Mouse (Mus musculus) embryonic facial prominence, embryonic 14.5 days (tissue): ENCODE measurements around the gene Gm17657. TPM values are rescaled to one million over a fixed set of nuclear protein-coding genes. Genes with fewer than 3 reads are reported as not detected.

ENCODE experiments used
- ATAC-seq: fragments of 200-750 bp; cut with Nextera tagmentation; 2 replicates; pipeline ENCODE4 v1.8.0; 2017; ENCODE audit warnings: low read depth, moderate number of reproducible peaks, moderate TSS enrichment
- DNase-seq: peaks from one replicate; pipeline ENCODE4 v3.0.0-alpha.2; 2015; ENCODE audit warnings: low spot score
- H3K27ac ChIP-seq: fragments of 300-500 bp; sonication (generic); replicated peaks from 2 replicates; pipeline ENCODE4 v1.5.1; 2014; ENCODE audit warnings: low read depth, mild to moderate bottlenecking, low read length, moderate library complexity
- H3K27me3 ChIP-seq: fragments of 300-500 bp; sonication (generic); replicated peaks from 2 replicates; pipeline ENCODE4 v1.6.1; 2014; ENCODE audit warnings: low read length; ENCODE audit not compliant: control insufficient read depth, insufficient read depth
- H3K36me3 ChIP-seq: fragments of 300-500 bp; sonication (generic); 2 replicates; pipeline ENCODE4 v1.6.1; 2014; ENCODE audit warnings: low read length, mixed read lengths; ENCODE audit not compliant: control insufficient read depth, insufficient read depth
- H3K4me1 ChIP-seq: fragments of 300-500 bp; sonication (generic); 2 replicates; pipeline ENCODE4 v1.6.1; 2014; ENCODE audit warnings: antibody characterized with exemption, low read length; ENCODE audit not compliant: control insufficient read depth, insufficient read depth
- H3K4me2 ChIP-seq: fragments of 300-500 bp; sonication (generic); 2 replicates; pipeline ENCODE4 v1.6.1; 2014; ENCODE audit warnings: low read depth, mild to moderate bottlenecking, low read length, moderate library complexity, mixed read lengths
- H3K4me3 ChIP-seq: fragments of 300-500 bp; sonication (generic); 2 replicates; pipeline ENCODE4 v1.5.1; 2014; ENCODE audit warnings: low read depth, mild to moderate bottlenecking, low read length
- H3K9ac ChIP-seq: fragments of 300-500 bp; sonication (generic); 2 replicates; pipeline ENCODE4 v1.6.1; 2014; ENCODE audit warnings: low read depth, mild to moderate bottlenecking, low read length, moderate library complexity, mixed read lengths
- H3K9me3 ChIP-seq: fragments of 300-500 bp; sonication (generic); 2 replicates; pipeline ENCODE4 v1.6.1; 2016; ENCODE audit warnings: low read length; ENCODE audit not compliant: control insufficient read depth
- WGBS: fragments of 180-500 bp; shearing (Covaris S2); extraction: QIAGEN DNeasy Blood & Tissue Kit; methylation state at CpG from one replicate; pipeline ENCODE4 v1.1.7; 2014; 5-methylcytosine and 5-hydroxymethylcytosine counted together
- microRNA-seq: library from miRNA; unstranded; fragments of <30 nt; microRNA quantifications from one replicate; pipeline ENCODE4, GENCODE M21; 2016; ENCODE audit warnings: borderline number of aligned reads
- polyA plus RNA-seq: library from polyadenylated mRNA; unstranded; fragments of >200 nt; fragmentation: Nextera tagmentation; extraction: Ambion mirVana; gene quantifications from 2 replicates; pipeline ENCODE4 v1.2.1, GENCODE M21; 2014

The Gm17657 gene
- polyA plus RNA-seq, 1 experiment from 2014 or later, result not detected

DNA sequence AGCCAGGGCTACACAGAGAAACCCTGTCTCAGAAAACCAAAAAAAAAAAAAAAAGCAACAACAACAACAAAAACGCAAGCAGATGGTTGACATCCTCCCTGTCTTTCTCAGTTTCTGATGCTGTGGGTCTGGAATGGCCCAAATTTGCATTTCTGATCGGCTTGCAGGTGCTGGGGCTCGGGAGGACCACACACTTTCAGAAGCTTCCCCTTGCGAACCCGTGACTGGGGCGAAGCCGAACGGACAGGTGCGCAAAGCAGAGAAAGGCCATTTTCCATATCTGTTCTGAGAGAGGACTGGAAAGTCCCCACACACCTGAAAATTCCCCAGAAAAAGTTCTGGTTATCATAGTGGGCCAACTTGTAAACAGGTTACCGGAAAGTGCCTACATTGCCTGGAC lies 72.1 kb downstream of the Gm17657 start:
- Histone ChIP-seq H3K27me3 (no peaks in the 10 kb centered on the region), H3K4me2 (no peak overlapping the region), H3K4me3 (no peak overlapping the region), H3K9ac (no peak overlapping the region), H3K9me3 (no peaks in the 10 kb centered on the region), H3K36me3 (no peaks in the 10 kb centered on the region), H3K4me1 (no peaks in the 10 kb centered on the region), H3K27ac (no peak overlapping the region)
- no peak for ATAC-seq
- DNase-seq, result no peak
- WGBS, result 88% methylated on average over 10 of the region's 10 CpGs

DNA sequence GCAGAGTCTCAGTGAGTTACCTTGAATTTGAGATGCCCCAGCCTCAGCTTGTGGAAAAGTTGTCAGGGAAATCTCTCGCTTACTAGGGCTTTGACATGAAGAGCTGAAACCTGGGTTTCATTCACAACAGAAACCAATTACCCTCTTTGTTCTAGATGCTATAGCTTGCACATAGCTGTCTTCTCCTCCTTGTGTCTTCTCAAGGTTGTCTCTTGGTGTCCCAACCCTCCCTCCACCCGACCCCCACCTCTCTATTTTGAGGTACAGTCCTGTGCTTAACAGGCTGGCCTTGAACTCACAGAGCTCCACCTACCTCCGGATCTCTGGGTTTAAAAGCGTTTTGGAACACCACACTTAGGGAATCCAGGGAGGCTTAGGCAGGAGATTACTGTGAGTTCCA lies 73.0 kb downstream of the Gm17657 start:
- no peak overlapping the region for H3K27ac ChIP-seq
- H3K4me3 ChIP-seq, result no peak overlapping the region
- no peaks in the 10 kb centered on the region for H3K36me3 ChIP-seq
- ATAC-seq (no peak), DNase-seq (no peak)
- H3K9me3 ChIP-seq, result no peaks in the 10 kb centered on the region
- H3K4me1 ChIP-seq, result no peaks in the 10 kb centered on the region
- WGBS, result 73% methylated on average over 4 of the region's 4 CpGs
- no peak overlapping the region for H3K9ac ChIP-seq
- no peak overlapping the region for H3K4me2 ChIP-seq
- H3K27me3 ChIP-seq, result no peaks in the 10 kb centered on the region

DNA sequence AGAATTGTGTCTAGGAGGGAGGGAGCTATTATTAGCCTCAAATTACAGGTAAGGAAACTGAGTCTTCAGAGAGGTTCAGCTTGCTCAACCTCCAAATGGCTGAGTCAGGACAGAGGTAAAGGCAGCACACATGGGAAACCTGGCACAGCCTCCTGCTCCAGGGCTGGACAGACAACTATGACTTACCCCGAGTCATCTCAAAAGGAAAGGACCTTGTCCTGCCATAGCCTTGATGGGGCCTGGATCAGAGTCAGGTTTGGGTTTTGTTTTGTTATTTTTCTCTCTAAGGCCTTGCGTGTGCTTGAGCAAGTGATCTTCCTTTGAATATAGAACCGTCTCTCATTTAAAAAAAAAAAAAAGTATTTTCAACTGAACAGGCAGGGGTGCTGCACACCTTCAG lies 74.3 kb downstream of the Gm17657 start:
- ATAC-seq (no peak), DNase-seq (no peak)
- no peak overlapping the region for H3K4me3 ChIP-seq
- no peak overlapping the region for H3K27ac ChIP-seq
- H3K4me2 ChIP-seq, result no peak overlapping the region
- no peaks in the 10 kb centered on the region for H3K27me3 ChIP-seq
- 91% methylated on average over 3 of the region's 3 CpGs for WGBS
- H3K36me3 ChIP-seq, result no peaks in the 10 kb centered on the region
- no peaks in the 10 kb centered on the region for H3K9me3 ChIP-seq
- H3K4me1 ChIP-seq, result 0 out of 2 replicates have a peak, but pooled peaks cover 4% of the 10 kb centered on the region
- H3K9ac ChIP-seq, result no peak overlapping the region

DNA sequence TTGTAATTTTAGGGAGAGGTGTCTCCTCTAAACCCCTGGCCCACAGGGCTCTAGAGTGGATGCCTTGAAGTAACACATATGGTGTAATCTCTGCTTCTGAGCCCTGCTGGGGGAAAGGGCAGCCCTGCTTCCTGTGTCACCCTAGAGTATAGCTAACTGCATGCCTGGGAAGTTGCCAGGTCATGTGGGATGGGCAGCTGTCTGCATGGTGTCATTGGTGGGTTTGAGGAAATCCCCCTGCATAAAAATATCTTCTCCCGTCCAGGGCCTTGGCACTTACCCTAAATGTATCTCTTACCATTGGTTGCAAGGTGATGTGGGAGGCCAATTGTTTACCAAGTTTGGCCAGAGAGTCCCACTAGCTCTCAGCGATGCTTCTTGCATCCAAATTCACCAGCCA lies 75.4 kb downstream of the Gm17657 start:
- Histone ChIP-seq H3K9ac (no peak overlapping the region), H3K27me3 (no peaks in the 10 kb centered on the region), H3K4me3 (no peak overlapping the region), H3K36me3 (no peaks in the 10 kb centered on the region), H3K4me1 (0 out of 2 replicates have a peak, but pooled peaks cover 4% of the 10 kb centered on the region), H3K27ac (no peak overlapping the region), H3K9me3 (no peaks in the 10 kb centered on the region), H3K4me2 (no peak overlapping the region)
- 79% methylated on average over 2 of the region's 2 CpGs for WGBS
- no peak for DNase-seq
- ATAC-seq, result no peak

DNA sequence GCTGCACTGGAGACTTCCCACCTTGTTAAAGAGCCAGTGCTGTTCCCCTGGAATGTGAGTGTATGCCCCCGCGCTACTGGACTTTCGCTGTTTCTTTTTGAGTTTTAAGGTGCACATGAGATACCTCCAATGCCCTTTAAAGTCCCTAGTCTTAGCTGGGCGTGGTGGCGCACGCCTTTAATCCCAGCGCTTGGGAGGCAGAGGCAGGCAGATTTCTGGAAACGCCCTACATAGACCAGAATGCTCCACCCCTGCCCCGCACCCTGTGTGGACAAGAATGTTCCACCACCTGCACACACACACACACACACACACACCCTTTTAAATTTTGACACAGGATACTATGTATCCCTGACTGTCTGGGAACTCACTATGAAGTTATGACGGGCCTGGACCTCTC lies 76.0 kb downstream of the Gm17657 start:
- H3K4me3 ChIP-seq, result no peak overlapping the region
- no peaks in the 10 kb centered on the region for H3K27me3 ChIP-seq
- H3K36me3 ChIP-seq, result no peaks in the 10 kb centered on the region
- 94% methylated on average over 10 of the region's 10 CpGs for WGBS
- DNase-seq (no peak), ATAC-seq (no peak)
- H3K9me3 ChIP-seq, result no peaks in the 10 kb centered on the region
- no peak overlapping the region for H3K27ac ChIP-seq
- no peak overlapping the region for H3K4me2 ChIP-seq
- no peak overlapping the region for H3K9ac ChIP-seq
- 0 out of 2 replicates have a peak, but pooled peaks cover 4% of the 10 kb centered on the region for H3K4me1 ChIP-seq

Small RNAs within 50 kb of the gene (microRNA-seq; reads per million reads assigned to microRNA genes)
- gene Mir7667, result not detected

Other genes starting within 250 kb of the Gm17657 start
- gene Pi16, start 232.0 kb downstream of the Gm17657 start, polyA plus RNA-seq, result 1.8 and 3.0 TPM in 2 replicates
- gene Mtch1, start 201.7 kb downstream of the Gm17657 start, polyA plus RNA-seq, result 396 and 441 TPM in 2 replicates
- 10.5 and 12.7 TPM in 2 replicates for gene Fgd2, start 188.7 kb downstream of the Gm17657 start, polyA plus RNA-seq
- 10.7 and 13.6 TPM in 2 replicates for gene Pim1, start 58.9 kb downstream of the Gm17657 start, polyA plus RNA-seq
- gene Tbc1d22b, start 147 bp upstream of the Gm17657 start, polyA plus RNA-seq, result 12.3 and 12.6 TPM in 2 replicates
- gene Tmem217, start 2.7 kb upstream of the Gm17657 start, polyA plus RNA-seq, result 0.18 and 0.30 TPM in 2 replicates
- 66.0 and 68.1 TPM in 2 replicates for gene Rnf8, start 65.2 kb upstream of the Gm17657 start, polyA plus RNA-seq
- 2.2 and 2.6 TPM in 2 replicates for gene Gm28043, start 65.2 kb upstream of the Gm17657 start, polyA plus RNA-seq
- 88.9 and 115 TPM in 2 replicates for gene Cmtr1, start 111.0 kb upstream of the Gm17657 start, polyA plus RNA-seq
- 14.9 and 15.2 TPM in 2 replicates for gene Ccdc167, start 167.4 kb upstream of the Gm17657 start, polyA plus RNA-seq